Mouse (Mus musculus) embryonic facial prominence, embryonic 11.5 days (tissue): ENCODE data around the gene Neurl4. TPM values are rescaled to one million over a fixed set of nuclear protein-coding genes. Genes with fewer than 3 reads are reported as not detected.
"Not testable (repeated sequence)": the region's sequence is repeated elsewhere in the genome, so short reads cannot be mapped to it uniquely, and the experiment has no call there.

Experiments used
- ATAC-seq: fragments of 200-750 bp; cut with Nextera tagmentation; replicated peaks from 2 replicates; pipeline ENCODE4 v1.8.0; 2017; ENCODE audit warnings: low read depth; ENCODE audit not compliant: insufficient number of reproducible peaks, low FRiP score, low TSS enrichment
- DNase-seq: peaks from one replicate; pipeline ENCODE4 v3.0.0-alpha.2; 2015; ENCODE audit warnings: low spot score
- H3K27ac ChIP-seq: fragments of 300-500 bp; sonication (generic); replicated peaks from 2 replicates; pipeline ENCODE4 v1.5.1; 2014; ENCODE audit warnings: mild to moderate bottlenecking, low read depth, low read length, control low read depth
- H3K27me3 ChIP-seq: fragments of 300-500 bp; sonication (generic); 2 replicates; pipeline ENCODE4 v1.6.1; 2014; ENCODE audit warnings: mild to moderate bottlenecking, low read length, moderate library complexity, mixed read lengths; ENCODE audit not compliant: control insufficient read depth, insufficient read depth
- H3K36me3 ChIP-seq: fragments of 300-500 bp; sonication (generic); replicated peaks from 2 replicates; pipeline ENCODE4 v1.6.1; 2014; ENCODE audit warnings: low read depth, mild to moderate bottlenecking, low read length, moderate library complexity, mixed read lengths; ENCODE audit not compliant: control insufficient read depth, insufficient read depth
- H3K4me1 ChIP-seq: fragments of 300-500 bp; sonication (generic); 2 replicates; pipeline ENCODE4 v1.6.1; 2014; ENCODE audit warnings: low read length, mixed read lengths; ENCODE audit not compliant: control insufficient read depth, insufficient read depth
- H3K4me2 ChIP-seq: fragments of 300-500 bp; sonication (generic); 2 replicates; pipeline ENCODE4 v1.6.1; 2014; ENCODE audit warnings: low read depth, mild to moderate bottlenecking, control low read depth, low read length, moderate library complexity
- H3K4me3 ChIP-seq: fragments of 300-500 bp; sonication (generic); 2 replicates; pipeline ENCODE4 v1.5.1; 2014; ENCODE audit warnings: low read depth, low read length, control low read depth
- H3K9ac ChIP-seq: fragments of 300-500 bp; sonication (generic); replicated peaks from 2 replicates; pipeline ENCODE4 v1.6.1; 2014; ENCODE audit warnings: mild to moderate bottlenecking, control low read depth, low read length
- H3K9me3 ChIP-seq: fragments of 300-500 bp; sonication (generic); replicated peaks from 2 replicates; pipeline ENCODE4 v1.6.1; 2016; ENCODE audit warnings: mild to moderate bottlenecking, low read length, inconsistent platforms, mixed read lengths; ENCODE audit not compliant: control insufficient read depth
- WGBS: fragments of 180-500 bp; shearing (Covaris S2); extraction: QIAGEN DNeasy Blood & Tissue Kit; methylation state at CpG from one replicate; pipeline ENCODE4 v1.1.7; 2014; 5-methylcytosine and 5-hydroxymethylcytosine counted together
- polyA plus RNA-seq: library from polyadenylated mRNA; unstranded; fragments of >200 nt; fragmentation: Nextera tagmentation; extraction: Ambion mirVana; gene quantifications from 2 replicates; pipeline ENCODE4 v1.2.1, GENCODE M21; 2014

Gene Neurl4
- polyA plus RNA-seq, 1 experiment from 2014 or later, result 11.5 TPM

GRCm38 (mm10) chr11:69922012-69922756 is 21.3 kb downstream of the Neurl4 start:
- peak overlapping the region; percentile 94 for H3K27ac ChIP-seq
- peak overlapping the region; percentile 77 for H3K9ac ChIP-seq
- DNase-seq (peak; percentile 20), ATAC-seq (no peak)
- peak overlapping the region; percentile 61 for H3K4me2 ChIP-seq
- H3K4me1 ChIP-seq, result peaks cover 5% of the 10 kb centered on the region; the same call in 1 of the 2 replicates
- peak overlapping the region; percentile 97 for H3K4me3 ChIP-seq
- H3K36me3 ChIP-seq, result peaks cover 8% of the 10 kb centered on the region
- WGBS, result 4% methylated on average over 12 of the region's 12 CpGs
- H3K27me3 ChIP-seq, result no peaks in the 10 kb centered on the region
- no peaks in the 10 kb centered on the region for H3K9me3 ChIP-seq

- H3K4me3 ChIP-seq, result no peak overlapping the region
- no peaks in the 10 kb centered on the region for H3K9me3 ChIP-seq
- H3K9ac ChIP-seq, result no peak overlapping the region
- peaks cover 5% of the 10 kb centered on the region; the same call in 1 of the 2 replicates for H3K4me1 ChIP-seq
- ATAC-seq (no peak), DNase-seq (no peak)
- no peaks in the 10 kb centered on the region for H3K27me3 ChIP-seq
- H3K27ac ChIP-seq, result no peak overlapping the region
- H3K36me3 ChIP-seq, result peaks cover 2% of the 10 kb centered on the region; the same call in 1 of the 2 replicates
- 60% methylated on average over 3 of the region's 3 CpGs for WGBS
- no peak overlapping the region for H3K4me2 ChIP-seq
Measured at GRCm38 (mm10) chr11:69922796-69923195, 21.9 kb downstream of the Neurl4 start.

- ATAC-seq, result no peak
- no peak for DNase-seq
- H3K9ac ChIP-seq, result no peak overlapping the region
- no peak overlapping the region for H3K27ac ChIP-seq
- H3K9me3 ChIP-seq, result no peaks in the 10 kb centered on the region
- no peaks in the 10 kb centered on the region for H3K4me1 ChIP-seq
- H3K36me3 ChIP-seq, result no peaks in the 10 kb centered on the region
- H3K4me2 ChIP-seq, result no peak overlapping the region
- H3K27me3 ChIP-seq, result no peaks in the 10 kb centered on the region
- 97% methylated on average over 2 of the region's 2 CpGs for WGBS
- H3K4me3 ChIP-seq, result no peak overlapping the region
Measured at GRCm38 (mm10) chr11:69927501-69927900, 26.6 kb downstream of the Neurl4 start.

- Histone ChIP-seq H3K27ac (no peak overlapping the region), H3K27me3 (no peaks in the 10 kb centered on the region), H3K4me1 (no peaks in the 10 kb centered on the region), H3K4me2 (no peak overlapping the region), H3K36me3 (no peaks in the 10 kb centered on the region), H3K9ac (no peak overlapping the region), H3K4me3 (no peak overlapping the region), H3K9me3 (no peaks in the 10 kb centered on the region)
- 96% methylated on average over 4 of the region's 4 CpGs for WGBS
- DNase-seq, result no peak
- ATAC-seq, result no peak
Measured at GRCm38 (mm10) chr11:69929712-69930111, 28.8 kb downstream of the Neurl4 start.

- not testable (repeated sequence) for H3K9me3 ChIP-seq, H3K36me3 ChIP-seq, H3K9ac ChIP-seq, H3K4me1 ChIP-seq, H3K4me2 ChIP-seq, DNase-seq, H3K27ac ChIP-seq, H3K4me3 ChIP-seq, H3K27me3 ChIP-seq, ATAC-seq
- WGBS, result 88% methylated on average over 8 of the region's 8 CpGs
Measured at GRCm38 (mm10) chr11:69930176-69930575, 29.3 kb downstream of the Neurl4 start.

GRCm38 (mm10) chr11:69930967-69931537 is 30.2 kb downstream of the Neurl4 start:
- H3K9me3 ChIP-seq, result no peaks in the 10 kb centered on the region
- 72% methylated on average over 3 of the region's 3 CpGs for WGBS
- no peak overlapping the region for H3K27ac ChIP-seq
- H3K4me3 ChIP-seq, result no peak overlapping the region
- no peak for ATAC-seq
- no peak for DNase-seq
- H3K4me1 ChIP-seq, result peaks cover 3% of the 10 kb centered on the region
- 0 out of 2 replicates have a peak, but pooled peaks cover 2% of the 10 kb centered on the region for H3K27me3 ChIP-seq
- no peak overlapping the region for H3K9ac ChIP-seq
- no peak overlapping the region for H3K4me2 ChIP-seq
- no peaks in the 10 kb centered on the region for H3K36me3 ChIP-seq

- Histone ChIP-seq H3K4me3 (no peak overlapping the region), H3K27me3 (0 out of 2 replicates have a peak, but pooled peaks cover 2% of the 10 kb centered on the region), H3K4me2 (no peak overlapping the region), H3K4me1 (peaks cover 6% of the 10 kb centered on the region), H3K36me3 (no peaks in the 10 kb centered on the region), H3K9me3 (no peaks in the 10 kb centered on the region), H3K9ac (no peak overlapping the region), H3K27ac (no peak overlapping the region)
- 75% methylated on average over 8 of the region's 8 CpGs for WGBS
- no peak for DNase-seq
- no peak for ATAC-seq
Measured at GRCm38 (mm10) chr11:69931769-69932168, 30.9 kb downstream of the Neurl4 start.

- Histone ChIP-seq H3K27ac (no peak overlapping the region), H3K4me3 (no peak overlapping the region), H3K9me3 (no peaks in the 10 kb centered on the region), H3K4me2 (no peak overlapping the region), H3K9ac (no peak overlapping the region), H3K27me3 (0 out of 2 replicates have a peak, but pooled peaks cover 2% of the 10 kb centered on the region), H3K4me1 (peaks cover 6% of the 10 kb centered on the region), H3K36me3 (no peaks in the 10 kb centered on the region)
- WGBS, result 35% methylated on average over 3 of the region's 3 CpGs
- no peak for ATAC-seq
- no peak for DNase-seq
Measured at GRCm38 (mm10) chr11:69932254-69932653, 31.4 kb downstream of the Neurl4 start.
